Mouse (Mus musculus): ENCODE measurements around the gene Atxn1. TPM values are rescaled to one million over a fixed set of nuclear protein-coding genes. Genes with fewer than 3 reads are reported as not detected.

The Atxn1 gene
- total and polyA plus RNA-seq, 2 experiments from 2014 or later, result 12.0 to 31.4 TPM

DNA sequence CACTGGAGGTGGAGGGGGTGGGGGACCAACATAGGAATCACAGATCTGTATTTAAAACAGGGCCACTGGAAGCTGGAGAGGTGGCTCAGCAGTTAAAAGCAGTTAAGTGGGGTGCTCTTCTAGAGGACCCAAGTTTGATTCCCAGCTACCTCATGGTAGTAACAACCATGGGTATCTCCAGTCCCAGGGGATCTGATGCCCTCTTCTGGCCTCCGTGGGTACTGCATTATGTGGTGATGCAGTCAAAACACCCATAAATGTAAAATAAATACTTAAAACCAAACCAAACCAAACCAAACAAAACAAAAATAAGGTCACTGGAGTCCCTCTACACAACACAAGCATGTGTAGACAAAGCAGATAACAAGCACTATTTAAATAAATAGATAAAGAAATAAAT, 32.9 kb downstream of the Atxn1 start:
- Histone ChIP-seq H3K9ac (replicated peaks; ENCODE audit: low read length, poor library complexity, severe bottlenecking) (no peak overlapping the region), H3K27me3 (ENCODE audit: insufficient read depth, low read length) (no peaks in the 10 kb centered on the region), H3K36me3 (ENCODE audit: insufficient read depth, low read length) (no peaks in the 10 kb centered on the region), H3K27ac (ENCODE audit: low read depth, low read length) (no peak overlapping the region), H3K4me2 (ENCODE audit: low read depth, low read length, poor library complexity, severe bottlenecking) (no peak overlapping the region), H3K4me1 (ENCODE audit: insufficient read depth, low read length) (no peaks in the 10 kb centered on the region), H3K9me3 (ENCODE audit: low read length) (no peaks in the 10 kb centered on the region), H3K4me3 (ENCODE audit: low read depth, low read length) (no peak overlapping the region)
- WGBS, result 62% methylated on average over 1 of the region's 1 CpGs
- DNase-seq (ENCODE audit: low spot score) (no peak), ATAC-seq (ENCODE audit: low FRiP score) (no peak)
- peak; percentile 56 for TF ChIP-seq CTCF (IDR thresholded peaks at IDR 0.05)

DNA sequence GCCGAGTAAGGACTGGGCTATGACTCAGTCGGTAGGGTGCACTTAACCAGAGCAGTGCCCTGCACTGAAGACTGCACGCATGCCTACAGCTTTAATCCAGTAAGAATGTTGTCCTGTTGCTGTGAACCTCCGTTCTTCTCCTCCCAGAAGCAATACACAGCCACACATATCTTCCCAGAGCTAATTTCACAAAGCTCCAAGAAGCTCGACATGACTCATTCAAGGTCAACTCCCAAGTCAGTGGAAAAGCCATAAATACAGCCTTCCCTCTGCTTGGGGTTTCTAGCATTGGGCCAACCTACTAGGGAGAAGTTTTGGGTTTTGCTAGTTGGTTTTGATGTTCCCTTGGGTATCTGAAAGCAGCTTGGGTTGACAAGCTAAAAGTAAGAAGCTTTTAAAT, 33.6 kb downstream of the Atxn1 start:
- Histone ChIP-seq H3K27ac (ENCODE audit: low read depth, low read length) (no peak overlapping the region), H3K4me1 (ENCODE audit: insufficient read depth, low read length) (no peaks in the 10 kb centered on the region), H3K9me3 (ENCODE audit: low read length) (no peaks in the 10 kb centered on the region), H3K4me3 (ENCODE audit: low read depth, low read length) (no peak overlapping the region), H3K4me2 (ENCODE audit: low read depth, low read length, poor library complexity, severe bottlenecking) (no peak overlapping the region), H3K27me3 (ENCODE audit: insufficient read depth, low read length) (no peaks in the 10 kb centered on the region), H3K9ac (replicated peaks; ENCODE audit: low read length, poor library complexity, severe bottlenecking) (no peak overlapping the region), H3K36me3 (ENCODE audit: insufficient read depth, low read length) (no peaks in the 10 kb centered on the region)
- no peak for DNase-seq (ENCODE audit: low spot score)
- TF ChIP-seq CTCF (IDR thresholded peaks at IDR 0.05), result no peak
- 90% methylated on average over 5 of the region's 5 CpGs for WGBS
- ATAC-seq (ENCODE audit: low FRiP score), result no peak

GRCm38 (mm10) chr13:45929744-45930143, 35.1 kb downstream of the Atxn1 start:
- no peak for TF ChIP-seq CTCF (IDR thresholded peaks at IDR 0.05)
- Histone ChIP-seq H3K9me3 (ENCODE audit: low read length) (no peaks in the 10 kb centered on the region), H3K4me1 (ENCODE audit: insufficient read depth, low read length) (no peaks in the 10 kb centered on the region), H3K27me3 (ENCODE audit: insufficient read depth, low read length) (no peaks in the 10 kb centered on the region), H3K4me3 (ENCODE audit: low read depth, low read length) (no peak overlapping the region), H3K27ac (ENCODE audit: low read depth, low read length) (no peak overlapping the region), H3K36me3 (ENCODE audit: insufficient read depth, low read length) (no peaks in the 10 kb centered on the region), H3K9ac (replicated peaks; ENCODE audit: low read length, poor library complexity, severe bottlenecking) (no peak overlapping the region), H3K4me2 (ENCODE audit: low read depth, low read length, poor library complexity, severe bottlenecking) (no peak overlapping the region)
- ATAC-seq (ENCODE audit: low FRiP score), result no peak
- WGBS, result 81% methylated on average over 5 of the region's 5 CpGs
- no peak for DNase-seq (ENCODE audit: low spot score)

DNA sequence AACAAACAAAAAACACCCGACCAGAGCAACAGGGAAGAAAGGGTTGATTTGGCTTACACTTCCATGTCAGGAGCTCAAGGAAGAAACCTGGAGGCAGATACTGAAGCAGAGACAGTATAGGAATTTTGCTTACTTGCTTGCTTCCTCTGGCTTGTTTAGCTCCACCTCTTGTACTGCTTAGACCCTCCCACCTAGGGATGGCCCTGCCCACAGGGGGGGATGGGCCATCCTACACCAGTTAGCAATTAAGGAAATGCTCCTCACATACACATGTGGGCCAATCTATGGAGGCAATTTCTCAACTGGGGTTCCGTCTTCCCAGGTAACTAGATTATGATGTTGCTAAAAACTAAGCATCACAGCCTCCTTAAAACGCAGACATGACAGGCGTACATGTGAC, 39.5 kb downstream of the Atxn1 start:
- Histone ChIP-seq H3K27me3 (ENCODE audit: insufficient read depth, low read length) (no peaks in the 10 kb centered on the region), H3K36me3 (ENCODE audit: insufficient read depth, low read length) (no peaks in the 10 kb centered on the region), H3K27ac (ENCODE audit: low read depth, low read length) (no peak overlapping the region), H3K9ac (replicated peaks; ENCODE audit: low read length, poor library complexity, severe bottlenecking) (no peak overlapping the region), H3K4me3 (ENCODE audit: low read depth, low read length) (no peak overlapping the region), H3K9me3 (ENCODE audit: low read length) (no peaks in the 10 kb centered on the region), H3K4me2 (ENCODE audit: low read depth, low read length, poor library complexity, severe bottlenecking) (no peak overlapping the region), H3K4me1 (ENCODE audit: insufficient read depth, low read length) (no peaks in the 10 kb centered on the region)
- 90% methylated on average over 4 of the region's 4 CpGs for WGBS
- DNase-seq (ENCODE audit: low spot score) (no peak), ATAC-seq (ENCODE audit: low FRiP score) (no peak)
- no peak for TF ChIP-seq CTCF (IDR thresholded peaks at IDR 0.05)

GRCm38 (mm10) chr13:45924555-45924954, 40.3 kb downstream of the Atxn1 start:
- WGBS, result 79% methylated on average over 7 of the region's 7 CpGs
- no peaks in the 10 kb centered on the region for H3K4me1 ChIP-seq (ENCODE audit: insufficient read depth, low read length)

GRCm38 (mm10) chr13:45923086-45923485, 41.7 kb downstream of the Atxn1 start:
- no peak for TF ChIP-seq CTCF (IDR thresholded peaks at IDR 0.05)
- Histone ChIP-seq H3K27me3 (ENCODE audit: insufficient read depth, low read length) (no peaks in the 10 kb centered on the region), H3K4me2 (ENCODE audit: low read depth, low read length, poor library complexity, severe bottlenecking) (no peak overlapping the region), H3K9me3 (ENCODE audit: low read length) (no peaks in the 10 kb centered on the region), H3K27ac (ENCODE audit: low read depth, low read length) (no peak overlapping the region), H3K4me3 (ENCODE audit: low read depth, low read length) (no peak overlapping the region), H3K36me3 (ENCODE audit: insufficient read depth, low read length) (no peaks in the 10 kb centered on the region), H3K4me1 (ENCODE audit: insufficient read depth, low read length) (no peaks in the 10 kb centered on the region), H3K9ac (replicated peaks; ENCODE audit: low read length, poor library complexity, severe bottlenecking) (no peak overlapping the region)
- DNase-seq (ENCODE audit: low spot score) (no peak), ATAC-seq (ENCODE audit: low FRiP score) (no peak)
- WGBS, result 100% methylated on average over 1 of the region's 1 CpGs

More at GRCm38 (mm10) chr13:45924555-45924954, 40.3 kb downstream of the Atxn1 start:
- Histone ChIP-seq H3K9ac (replicated peaks; ENCODE audit: low read length, poor library complexity, severe bottlenecking) (no peak overlapping the region), H3K36me3 (ENCODE audit: insufficient read depth, low read length) (no peaks in the 10 kb centered on the region), H3K27ac (ENCODE audit: low read depth, low read length) (no peak overlapping the region), H3K4me3 (ENCODE audit: low read depth, low read length) (no peak overlapping the region), H3K4me2 (ENCODE audit: low read depth, low read length, poor library complexity, severe bottlenecking) (no peak overlapping the region), H3K9me3 (ENCODE audit: low read length) (no peaks in the 10 kb centered on the region), H3K27me3 (ENCODE audit: insufficient read depth, low read length) (no peaks in the 10 kb centered on the region)
- TF ChIP-seq CTCF (IDR thresholded peaks at IDR 0.05), result no peak
- ATAC-seq (ENCODE audit: low FRiP score) (no peak), DNase-seq (ENCODE audit: low spot score) (no peak)

Data from midbrain, postnatal 0 days (tissue).